Mouse (Mus musculus) layer of hippocampus, postnatal 10 days (tissue): Measurements from ENCODE around the gene Vstm5. TPM values are rescaled to one million over a fixed set of nuclear protein-coding genes. Genes with fewer than 3 reads are reported as not detected.
"Not testable (repeated sequence)": the region's sequence is repeated elsewhere in the genome, so short reads cannot be mapped to it uniquely, and the experiment has no call there.

Source experiments
- DNase-seq, 2 experiments: peaks; one replicate each; pipeline ENCODE4 v3.0.0; 2021; ENCODE audit warnings: low spot score in 2 of 2
- total RNA-seq, 2 experiments: library from RNA; stranded (reverse); gene quantifications; 2 replicates each; pipeline ENCODE4 v1.2.3; 2021

Vstm5 gene
- total RNA-seq, 2 experiments from 2014 or later = 7.0 to 7.2 TPM

DNA sequence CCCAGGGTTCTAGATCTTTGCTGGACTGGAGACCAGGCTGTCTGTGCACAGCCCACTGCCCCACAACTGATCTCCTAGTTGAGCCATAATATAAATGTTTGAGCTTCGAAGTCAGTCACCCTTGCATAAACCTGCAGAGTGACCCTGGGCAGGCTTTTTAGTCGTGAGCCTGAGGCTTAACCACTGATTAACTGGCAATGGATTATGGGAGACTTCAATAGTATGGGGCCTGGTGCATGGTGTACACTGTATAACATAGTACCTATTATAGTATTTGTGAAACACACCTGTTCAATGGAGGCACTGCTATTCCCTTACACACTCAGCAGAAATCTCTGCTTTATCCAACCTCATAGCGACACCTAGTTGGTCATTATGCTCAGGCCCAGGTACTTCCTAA is 17.4 kb downstream of the Vstm5 start:
- no peak for DNase-seq

DNA sequence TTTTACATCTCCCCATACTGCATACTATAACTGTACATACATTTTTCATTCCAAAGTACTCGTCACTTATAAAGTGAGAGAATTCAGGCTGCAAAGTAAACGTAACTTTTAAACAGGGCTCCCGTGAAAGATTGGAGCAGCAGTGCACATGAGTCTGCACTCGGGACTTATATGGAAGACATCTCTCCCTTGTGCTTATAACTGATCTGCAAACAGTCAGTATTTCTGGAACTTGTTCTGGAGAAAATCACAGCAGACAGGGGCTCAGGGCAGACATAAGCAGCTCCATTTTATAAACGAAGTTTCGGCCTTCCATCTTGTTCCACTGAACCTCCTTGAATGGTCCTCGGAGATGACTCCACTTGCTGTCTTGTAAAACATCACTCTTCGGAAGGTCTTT is 23.1 kb downstream of the Vstm5 start:
- DNase-seq = no peak

DNA sequence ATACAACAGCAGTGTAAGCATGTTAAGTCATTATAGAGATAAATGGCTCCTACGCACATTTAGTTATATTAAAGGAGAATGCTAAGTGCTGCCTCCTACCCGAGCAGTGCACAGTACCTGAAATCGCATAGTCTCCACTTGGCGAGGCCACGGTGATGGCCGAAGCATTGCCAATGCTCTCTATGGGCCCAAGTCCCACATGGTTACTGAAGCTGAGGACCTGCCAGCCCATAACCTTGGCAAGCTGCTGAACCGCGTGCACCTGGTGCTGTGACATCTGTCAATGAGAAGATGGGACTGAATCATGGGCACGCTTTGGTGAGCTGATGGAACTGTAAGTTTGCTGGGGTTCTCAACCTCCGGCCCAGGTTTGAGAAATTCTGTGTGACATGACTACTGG is 24.6 kb downstream of the Vstm5 start:
- no peak for DNase-seq

DNA sequence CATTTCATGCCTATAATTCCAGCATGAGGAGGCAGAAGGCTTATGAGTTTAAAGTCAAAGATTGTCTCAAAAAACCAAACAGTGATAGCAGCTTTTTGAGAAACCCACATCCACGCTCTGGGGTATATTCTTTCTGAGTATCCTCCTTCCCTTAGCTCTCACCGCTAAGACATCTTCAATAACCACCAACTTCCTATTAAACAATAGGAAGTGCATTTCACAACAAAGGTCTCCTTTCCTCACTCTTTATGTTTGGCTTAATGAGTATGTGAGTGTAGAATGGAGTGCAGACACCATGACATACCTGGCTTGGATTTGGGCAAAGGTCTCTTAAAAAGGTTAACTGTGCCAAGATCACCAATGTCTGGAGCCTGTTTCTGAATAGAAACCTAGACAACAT is 35.1 kb downstream of the Vstm5 start:
- DNase-seq = no peak

DNA sequence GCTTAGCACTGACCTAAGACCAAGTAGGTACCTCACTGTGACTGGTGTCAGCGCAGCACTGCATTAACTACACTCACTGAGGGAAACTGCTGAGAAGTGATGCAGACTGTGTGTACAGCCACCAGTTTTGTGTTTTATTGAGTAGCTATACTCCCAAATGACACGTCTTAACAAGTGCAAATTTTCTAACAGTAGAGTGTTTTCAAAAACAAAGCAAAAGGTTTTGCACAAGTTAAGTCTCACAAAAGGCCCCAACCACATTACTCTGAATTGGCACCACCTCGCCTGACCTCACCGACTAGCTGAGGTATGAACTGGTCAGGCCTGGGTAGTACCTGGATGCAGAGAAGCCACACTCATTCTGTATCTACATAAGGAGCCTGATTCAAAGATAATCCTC is 38.0 kb downstream of the Vstm5 start:
- no peak for DNase-seq

DNA sequence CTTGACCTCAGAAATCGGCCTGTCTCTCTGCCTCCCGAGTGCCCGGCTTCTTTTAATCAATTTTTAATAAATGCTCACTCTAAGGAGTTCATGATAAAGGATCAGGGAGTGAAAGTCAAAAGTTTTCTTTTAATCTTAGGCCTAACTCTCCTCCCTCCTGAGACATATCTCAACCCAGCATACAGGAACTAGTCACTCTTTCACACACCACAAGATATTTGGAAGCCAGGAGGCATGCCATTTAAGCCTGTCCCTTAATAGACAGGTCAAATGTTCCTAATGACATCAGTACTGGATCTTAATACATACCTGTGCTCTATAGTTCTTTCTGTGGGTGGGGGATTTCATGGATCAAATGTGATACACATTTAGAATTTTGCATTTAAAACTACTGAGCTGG is 39.5 kb downstream of the Vstm5 start:
- DNase-seq = no peak

DNA sequence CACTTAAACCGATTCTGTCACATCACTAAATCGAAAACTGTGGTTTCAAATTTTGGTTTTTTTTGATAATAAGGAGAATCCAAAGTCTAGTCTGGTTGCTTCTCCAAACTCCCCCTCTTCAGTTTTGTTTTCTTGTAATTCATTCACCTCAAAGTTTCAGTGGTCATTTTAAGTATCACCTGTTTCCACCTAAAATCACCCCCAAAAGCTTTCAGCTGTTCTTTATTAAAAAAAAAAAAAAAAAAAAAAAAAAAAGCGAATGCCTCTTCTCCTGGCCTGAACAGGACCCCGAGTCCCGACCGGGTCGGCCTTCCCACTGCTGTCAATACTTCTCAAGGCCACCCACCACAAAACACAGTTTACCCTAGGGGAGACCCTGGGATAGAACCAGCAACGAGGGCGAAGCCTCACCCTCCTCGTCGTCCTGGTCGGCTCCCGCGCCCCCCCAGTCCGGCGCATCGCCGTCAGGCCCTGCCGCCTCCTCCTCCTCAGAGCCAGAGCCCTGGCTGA is 40.3 kb downstream of the Vstm5 start:
- no peak for DNase-seq

DNA sequence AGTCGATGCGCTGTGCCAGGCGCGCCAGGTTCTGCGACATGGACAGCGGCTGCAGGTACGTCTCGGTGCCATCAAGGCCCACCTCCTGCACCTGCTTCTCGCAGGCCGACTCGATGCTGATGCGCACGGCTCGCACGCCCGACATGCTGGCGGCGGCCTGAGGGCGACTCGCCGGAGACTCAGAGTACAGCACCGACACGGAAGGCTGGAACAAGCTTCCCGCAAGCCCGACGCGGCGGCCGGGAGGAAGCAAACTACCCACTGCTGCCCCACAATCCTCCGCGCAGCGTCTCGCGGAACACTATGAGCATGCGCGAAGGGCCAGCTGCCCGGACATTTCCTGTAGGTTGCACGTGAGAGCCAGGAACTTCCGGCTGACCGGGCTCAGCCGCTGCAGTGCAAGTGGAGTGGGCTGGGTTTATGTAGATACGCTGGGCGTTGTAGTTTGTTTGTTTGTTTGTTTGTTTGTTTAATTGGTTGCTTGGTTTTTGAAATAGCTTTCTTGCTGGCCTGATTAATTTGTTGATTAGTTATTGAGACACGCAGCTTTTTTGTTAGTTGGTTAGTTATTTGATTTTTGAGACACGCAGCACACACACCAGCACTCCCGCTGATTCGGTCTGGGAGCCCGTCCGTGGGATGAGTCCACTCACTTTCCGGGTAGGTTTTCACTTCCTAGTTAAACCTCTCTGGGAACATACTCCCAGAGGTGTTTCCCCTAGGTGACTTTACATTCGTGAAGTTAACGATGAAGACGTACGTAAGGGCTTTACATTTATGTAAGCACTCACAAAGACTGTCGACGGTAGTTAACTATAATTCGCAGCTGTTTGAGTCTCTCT is 41.0 kb downstream of the Vstm5 start, which contains the start of gene Med17:
Gene Med17, minus strand, starts transcription at position 283 of the 842 bp plus-strand sequence.
- peak; percentile 91 to 94 for DNase-seq

DNA sequence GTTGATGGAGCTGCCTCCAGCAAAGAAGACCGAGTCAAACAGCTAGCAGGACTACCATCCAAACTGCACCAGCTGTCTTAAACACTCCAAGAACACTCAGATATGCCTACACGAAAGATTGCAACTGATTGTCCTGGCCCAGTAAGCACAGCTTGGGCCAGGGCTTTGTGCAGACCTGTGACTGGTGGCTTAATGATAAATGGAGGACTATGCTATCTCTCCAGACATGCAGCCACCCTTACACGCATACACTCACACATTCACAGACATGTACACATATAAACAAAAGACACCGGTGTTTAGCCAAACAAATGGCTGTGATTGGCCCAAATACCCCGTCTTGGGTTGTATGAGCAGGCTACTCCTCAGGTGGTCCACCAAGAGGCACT is 41.6 kb downstream of the Vstm5 start:
- no peak for DNase-seq

DNA sequence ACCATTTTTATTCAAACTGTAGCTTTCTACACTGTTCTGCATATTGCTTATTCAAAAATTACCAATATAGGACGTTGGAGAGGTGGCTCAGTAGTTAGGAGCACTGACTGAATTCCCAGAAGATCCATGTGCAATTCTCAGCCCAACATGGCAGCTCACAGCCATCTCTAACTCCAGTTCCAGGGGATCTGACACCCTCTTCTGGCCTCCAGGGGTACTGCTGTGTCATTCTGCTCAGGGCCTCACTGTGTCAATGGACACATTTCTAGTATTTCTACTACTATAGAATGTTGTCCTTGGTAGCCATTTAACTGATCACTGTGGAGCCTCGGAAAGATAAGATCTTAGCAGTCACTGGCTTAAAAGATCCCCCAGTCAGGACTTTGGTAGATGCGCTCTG is 46.6 kb downstream of the Vstm5 start:
- DNase-seq = no peak

DNA sequence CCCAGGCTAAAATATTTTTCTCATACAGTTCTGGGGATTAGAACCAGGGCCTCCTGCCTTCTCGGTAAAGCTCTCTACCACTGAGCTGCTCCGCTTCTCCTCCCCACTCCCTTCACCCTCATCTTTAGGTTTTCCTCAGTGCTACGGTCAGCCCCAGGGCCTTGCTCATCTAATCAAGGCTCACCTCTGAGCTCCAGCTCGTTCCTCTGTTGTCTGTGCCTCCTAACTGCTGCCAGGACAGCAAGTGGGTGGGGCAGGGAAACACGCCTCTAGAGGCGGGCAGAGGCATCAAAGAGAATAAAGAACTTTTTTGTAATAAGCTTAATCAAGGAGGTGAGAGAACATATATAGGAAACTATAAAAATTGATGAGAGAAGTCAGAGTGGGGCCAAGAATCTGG is 49.0 kb downstream of the Vstm5 start:
- DNase-seq = no peak

DNA sequence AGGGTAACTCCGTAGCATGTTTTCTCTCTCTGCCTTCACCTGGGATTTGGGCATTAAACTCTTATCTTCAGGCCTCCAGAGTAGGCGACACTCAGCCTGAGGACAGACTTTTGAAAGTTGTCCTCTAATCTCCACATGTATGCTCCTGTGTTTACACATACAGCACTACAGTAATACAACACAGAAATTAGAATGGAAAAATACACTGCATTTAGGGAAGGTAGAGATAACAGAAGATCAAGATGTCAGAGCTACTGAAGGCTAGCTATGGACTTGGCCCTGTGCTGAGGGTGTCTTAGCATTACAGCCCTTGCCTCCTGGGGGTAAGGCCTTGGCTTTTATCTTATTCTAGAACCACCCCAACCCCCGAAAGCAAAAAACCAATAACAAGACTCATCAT is 49.6 kb downstream of the Vstm5 start:
- DNase-seq = no peak

DNA sequence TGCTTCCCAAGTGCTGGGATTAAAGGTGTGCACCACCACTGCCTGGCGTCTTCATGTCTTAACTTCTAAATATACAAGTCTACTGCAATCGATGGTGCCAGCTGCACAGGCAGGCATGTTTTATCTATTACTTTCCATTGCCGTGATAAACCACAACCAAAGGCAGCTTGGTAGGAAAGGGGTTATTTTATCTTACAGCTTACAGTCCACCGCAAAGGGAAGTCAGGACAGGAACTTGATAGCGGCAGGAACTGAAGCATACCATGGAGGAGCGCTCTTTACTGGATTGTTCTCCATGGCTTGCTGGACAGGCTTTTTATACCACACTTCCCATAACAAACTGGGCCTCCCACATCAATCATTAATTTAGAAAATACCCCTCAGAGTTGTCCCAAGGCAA is 50.4 kb downstream of the Vstm5 start:
- no peak for DNase-seq

DNA sequence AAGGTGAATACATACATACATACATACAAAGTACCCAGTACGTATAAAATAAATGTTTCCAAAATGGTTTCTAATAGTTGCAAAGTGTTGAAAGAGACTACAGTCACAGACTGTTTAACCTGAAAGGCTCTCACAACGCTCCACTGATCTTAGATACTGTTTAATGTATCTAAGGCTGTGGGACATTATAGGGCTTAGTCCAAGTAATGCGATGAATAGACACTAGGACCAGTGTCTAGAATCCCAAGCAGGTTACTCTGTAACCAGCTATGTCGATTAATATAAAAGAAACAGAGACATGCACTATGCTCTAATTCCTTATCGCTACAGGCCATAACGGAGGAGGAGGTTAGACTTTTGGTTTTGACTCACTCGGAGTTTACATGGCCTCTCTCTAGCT is 58.3 kb downstream of the Vstm5 start:
- DNase-seq = no peak

DNA sequence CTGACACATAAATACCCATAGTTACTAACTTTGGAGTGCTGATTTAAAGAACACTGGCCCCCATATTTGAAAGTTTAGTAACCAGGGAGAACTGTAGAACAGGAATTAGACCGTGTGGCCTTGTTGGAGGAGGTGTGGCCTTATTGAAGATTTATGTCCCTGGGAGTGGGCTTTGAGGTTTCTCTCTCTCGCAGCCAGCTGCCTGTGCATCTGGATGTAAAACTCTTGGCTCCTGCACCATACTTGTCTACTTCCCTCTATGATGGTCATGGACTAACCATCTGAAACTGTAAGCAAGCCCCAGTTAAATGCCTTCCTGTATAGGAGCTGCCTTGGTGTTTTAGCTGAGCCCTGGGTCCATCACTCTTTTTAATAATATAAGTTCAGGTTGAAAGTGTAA is 59.6 kb downstream of the Vstm5 start:
- DNase-seq = no peak

DNA sequence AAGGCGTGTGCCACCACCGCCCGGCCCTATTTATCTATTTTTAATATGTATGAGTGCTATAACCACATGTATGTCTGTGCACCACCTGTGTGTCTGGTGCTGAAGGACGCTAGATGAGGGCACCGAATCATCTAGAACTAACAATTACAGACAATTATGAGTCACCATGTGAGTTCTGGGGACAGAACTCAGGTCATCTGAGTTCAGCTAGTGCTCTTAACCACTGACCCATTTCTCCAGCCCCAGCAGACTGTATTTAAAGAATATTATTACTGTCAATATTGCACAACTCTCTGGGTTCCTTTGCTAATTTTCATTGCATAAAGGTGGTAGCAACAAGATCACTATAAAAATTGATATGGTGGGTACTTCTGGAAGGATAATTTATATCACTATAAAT is 61.2 kb downstream of the Vstm5 start:
- DNase-seq = no peak

DNA sequence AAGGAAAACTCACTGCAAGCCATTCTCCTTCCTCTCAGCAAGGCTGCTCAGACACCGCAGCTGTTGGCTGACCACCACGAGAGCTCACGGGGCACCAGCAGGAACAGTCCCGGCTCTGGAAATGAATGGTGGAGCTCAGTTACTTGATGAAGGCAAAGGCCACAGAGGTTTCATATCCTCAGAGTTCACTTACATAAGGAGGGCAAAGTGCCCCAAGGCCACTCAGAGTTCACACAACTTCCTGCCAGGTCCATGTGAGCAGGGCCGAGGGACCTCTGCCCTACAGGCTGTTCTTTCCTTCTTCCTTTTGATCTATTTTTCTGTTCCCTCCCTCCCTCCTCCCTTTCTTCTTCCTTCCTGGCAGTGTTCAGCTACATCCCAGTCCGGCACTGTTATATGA is 62.6 kb downstream of the Vstm5 start:
- DNase-seq = peak in 1 of 2 experiments; percentile 18

DNA sequence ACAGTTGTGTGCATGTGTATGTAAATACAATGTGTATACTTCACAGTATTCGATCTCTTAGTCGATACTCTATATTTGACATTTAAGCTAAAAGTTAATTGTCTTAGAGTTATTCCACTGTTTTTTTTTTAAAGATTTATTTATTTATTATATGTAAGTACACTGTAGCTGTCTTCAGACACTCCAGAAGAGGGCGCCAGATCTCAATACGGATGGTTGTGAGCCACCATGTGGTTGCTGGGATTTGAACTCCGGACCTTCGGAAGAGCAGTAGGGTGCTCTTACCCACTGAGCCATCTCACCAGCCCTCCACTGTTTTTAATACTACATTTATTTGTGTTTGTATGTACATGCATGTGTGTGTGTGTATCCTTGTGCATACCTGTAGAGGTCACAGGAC is 63.2 kb downstream of the Vstm5 start:
- DNase-seq = not testable (repeated sequence)

DNA sequence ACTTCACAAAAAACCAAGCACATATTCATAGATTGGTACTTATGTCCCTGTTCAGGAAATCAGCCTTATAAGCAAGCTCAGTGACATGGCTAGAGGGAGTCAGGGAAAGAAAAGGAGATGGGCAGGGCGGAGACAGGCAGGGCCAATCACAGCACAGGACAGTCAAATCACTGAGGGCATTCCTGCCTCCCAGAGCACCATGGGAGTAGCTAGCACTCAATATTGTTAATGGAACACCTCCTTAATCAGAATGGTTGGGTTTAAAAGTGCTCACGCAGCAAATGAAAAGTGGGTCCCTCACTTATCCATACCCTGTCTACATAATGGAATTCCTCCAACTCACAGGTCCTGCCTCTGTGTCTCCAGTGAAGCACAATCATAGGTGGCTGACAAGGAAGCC is 64.0 kb downstream of the Vstm5 start:
- no peak for DNase-seq

DNA sequence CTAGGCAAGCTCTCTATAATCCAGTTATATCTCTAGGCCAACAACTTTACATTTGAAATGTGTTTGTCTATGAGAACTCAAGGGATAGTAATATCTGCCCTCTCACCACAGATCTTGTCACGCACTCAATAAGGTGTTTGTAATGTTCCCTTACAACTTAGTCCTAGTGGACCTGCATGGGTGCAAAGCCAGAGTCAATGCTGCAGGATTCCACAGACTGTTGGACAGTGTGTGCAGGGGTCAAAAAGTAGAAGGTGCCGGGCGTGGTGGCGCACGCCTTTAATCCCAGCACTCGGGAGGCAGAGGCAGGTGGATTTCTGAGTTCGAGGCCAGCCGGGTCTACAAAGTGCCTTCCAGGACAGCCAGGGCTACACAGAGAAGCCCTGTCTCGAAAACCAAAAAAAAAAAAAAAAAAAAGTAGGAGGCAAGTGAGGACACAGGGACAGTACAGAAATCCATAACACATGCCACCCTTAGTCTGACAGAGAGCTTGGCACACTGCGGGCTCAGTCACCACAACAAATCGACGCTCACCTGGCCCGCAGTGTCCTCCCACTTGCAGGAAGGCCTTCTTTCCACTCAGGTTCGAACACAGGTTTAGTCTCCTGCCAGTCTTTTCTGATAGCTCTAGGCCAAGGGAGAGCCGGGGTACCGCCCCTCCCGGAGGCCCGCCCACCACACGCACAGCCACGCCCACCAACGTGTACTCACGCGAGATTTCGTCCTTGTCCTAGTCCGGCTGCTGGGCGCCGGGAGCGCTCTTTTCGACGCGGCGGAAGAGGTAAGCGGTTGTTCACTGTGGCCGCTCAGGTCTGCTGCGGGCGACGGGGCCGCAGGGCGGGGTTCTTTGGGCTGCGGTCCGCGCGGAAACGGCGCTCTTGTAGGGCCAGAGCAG is 66.9 kb downstream of the Vstm5 start, which contains the start of gene Taf1d:
Gene Taf1d, plus strand, starts transcription at position 712 of the 895 bp plus-strand sequence.
- peak; percentile 98 for DNase-seq

DNA sequence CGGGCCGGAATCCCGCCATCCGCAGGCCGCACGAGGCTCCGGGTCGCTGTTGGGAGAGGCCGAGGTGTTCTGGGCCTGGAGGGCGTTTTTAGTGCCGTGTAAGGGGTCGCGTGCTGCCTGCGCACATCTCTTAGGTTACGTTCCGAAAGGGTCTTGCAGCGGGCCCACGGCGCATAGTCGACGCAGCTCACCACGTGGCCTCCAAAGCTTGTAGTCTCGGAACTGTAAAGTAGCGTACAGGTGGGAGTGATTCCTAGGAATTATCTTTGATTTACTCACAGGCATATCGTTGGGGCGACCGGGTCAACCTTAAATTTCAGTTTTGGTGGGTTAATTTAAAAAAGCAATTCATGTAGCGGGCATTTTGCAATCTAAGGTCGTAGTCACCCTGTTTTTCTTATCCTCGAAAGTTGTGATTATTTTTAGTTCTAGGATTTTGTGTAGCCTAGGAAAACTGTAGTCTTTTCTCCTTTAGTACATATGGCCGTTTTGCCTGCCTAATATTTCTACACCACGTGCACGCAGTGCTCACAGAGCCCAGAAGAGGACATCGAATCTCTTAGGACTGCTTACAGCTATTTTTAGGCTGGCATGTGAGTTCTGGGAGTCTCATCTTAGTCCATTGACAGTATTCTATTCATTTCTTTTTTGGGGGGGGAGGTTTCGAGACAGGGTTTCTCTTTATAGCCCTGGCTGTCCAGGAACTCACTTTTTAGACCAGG is 67.7 kb downstream of the Vstm5 start, which contains the start of gene 4931406C07Rik:
Gene 4931406C07Rik, minus strand, starts transcription at position 51 of the 722 bp plus-strand sequence.
- no peak for DNase-seq
